Mouse (Mus musculus) spleen, adult 2 months (tissue): ENCODE data around the gene Atxn10. TPM values are rescaled to one million over a fixed set of nuclear protein-coding genes. Genes with fewer than 3 reads are reported as not detected.

Experiments
- DNase-seq, 2 experiments: peaks; one replicate each; pipeline versions ENCODE4 v3.0.0 to v3.0.0-alpha.2; 2012 to 2021; ENCODE audit warnings: low spot score in 2 of 2, low read depth in 1 of 2
- H3K27ac ChIP-seq: fragments of 200-500 bp; 2 replicates; pipeline ENCODE4 v1.5.1; 2012; ENCODE audit warnings: low read length, inconsistent platforms; ENCODE audit not compliant: insufficient read depth
- H3K27me3 ChIP-seq: fragments of 200-500 bp; 2 replicates; pipeline ENCODE4 v1.6.1; 2012; ENCODE audit warnings: mild to moderate bottlenecking, moderate library complexity, low read length, inconsistent platforms; ENCODE audit not compliant: control insufficient read depth, insufficient read depth
- H3K36me3 ChIP-seq: fragments of 200-500 bp; 2 replicates; pipeline ENCODE4 v1.6.1; 2012; ENCODE audit warnings: mild to moderate bottlenecking, low read length, inconsistent platforms; ENCODE audit not compliant: control insufficient read depth, insufficient read depth
- H3K4me1 ChIP-seq: fragments of 200-500 bp; 2 replicates; pipeline ENCODE4 v1.6.1; 2011; ENCODE audit warnings: inconsistent platforms; ENCODE audit not compliant: control insufficient read depth, insufficient read depth, insufficient read length
- H3K4me3 ChIP-seq: fragments of 200-500 bp; 2 replicates; pipeline ENCODE4 v1.5.1; 2011; ENCODE audit warnings: mild to moderate bottlenecking, inconsistent platforms; ENCODE audit not compliant: insufficient read depth, insufficient read length; ENCODE audit errors: extremely low read depth
- CTCF ChIP-seq: fragments of 200-500 bp; IDR thresholded peaks from 2 replicates; pipeline ENCODE4 v1.5.1; 2011; ENCODE audit warnings: mild to moderate bottlenecking, inconsistent platforms; ENCODE audit not compliant: insufficient read depth, insufficient read length, insufficient replicate concordance; ENCODE audit errors: extremely low read depth
- POLR2A ChIP-seq: fragments of 200-500 bp; IDR thresholded peaks from 2 replicates; pipeline ENCODE4 v1.6.1; 2011; ENCODE audit warnings: low read depth, low read length, inconsistent platforms
- WGBS: fragments of 180-500 bp; shearing (Covaris S2); methylation state at CpG from one replicate; pipeline ENCODE4 v1.1.7; 2018; 5-methylcytosine and 5-hydroxymethylcytosine counted together
- polyA plus RNA-seq: library from polyadenylated mRNA; depleted of rRNA; stranded (reverse); fragments of >200 nt; gene quantifications from 2 replicates; pipeline ENCODE4 v1.2.3, GENCODE M21; 2012

Atxn10 gene
- polyA plus RNA-seq, 1 experiment = 35.7 TPM

- peaks cover 12% of the 10 kb centered on the region for H3K36me3 ChIP-seq
- TF ChIP-seq POLR2A = no peak
- TF ChIP-seq CTCF = no peak
- 89% methylated on average over 5 of the region's 5 CpGs for WGBS
- DNase-seq = no peak
- H3K4me3 ChIP-seq = no peak overlapping the region
- no peak overlapping the region for H3K27ac ChIP-seq
- no peaks in the 10 kb centered on the region for H3K4me1 ChIP-seq
- no peaks in the 10 kb centered on the region for H3K27me3 ChIP-seq
Observed at GRCm38 (mm10) chr15:85464190-85464589, 128.1 kb downstream of the Atxn10 start.

- TF ChIP-seq POLR2A (no peak), CTCF (no peak)
- H3K36me3 ChIP-seq = peaks cover 12% of the 10 kb centered on the region
- WGBS = 86% methylated on average over 10 of the region's 10 CpGs
Observed at GRCm38 (mm10) chr15:85464823-85465565, 128.9 kb downstream of the Atxn10 start.

GRCm38 (mm10) chr15:85466456-85467067 is 130.5 kb downstream of the Atxn10 start:
- whole genome bisulfite sequencing = 95% methylated on average over 5 of the region's 5 CpGs
- Histone ChIP-seq H3K27me3 (no peaks in the 10 kb centered on the region), H3K4me1 (no peaks in the 10 kb centered on the region), H3K27ac (no peak overlapping the region), H3K36me3 (peaks cover 12% of the 10 kb centered on the region), H3K4me3 (no peak overlapping the region)
- DNase-seq = no peak
- TF ChIP-seq CTCF (no peak), POLR2A (no peak)

More at GRCm38 (mm10) chr15:85464823-85465565, 128.9 kb downstream of the Atxn10 start:
- Histone ChIP-seq H3K27me3 (no peaks in the 10 kb centered on the region), H3K4me1 (no peaks in the 10 kb centered on the region), H3K27ac (no peak overlapping the region), H3K4me3 (no peak overlapping the region)
- DNase-seq = no peak

- 94% methylated on average over 6 of the region's 6 CpGs for WGBS
- no peak for DNase-seq
- H3K4me3 ChIP-seq = no peak overlapping the region
- H3K27ac ChIP-seq = no peak overlapping the region
- no peaks in the 10 kb centered on the region for H3K4me1 ChIP-seq
- H3K27me3 ChIP-seq = no peaks in the 10 kb centered on the region
- TF ChIP-seq POLR2A (no peak), CTCF (no peak)
- peaks cover 4% of the 10 kb centered on the region; the same call in 1 of the 2 replicates for H3K36me3 ChIP-seq
Observed at GRCm38 (mm10) chr15:85469401-85469800, 133.4 kb downstream of the Atxn10 start.

- WGBS = 71% methylated on average over 3 of the region's 3 CpGs
- no peaks in the 10 kb centered on the region for H3K27me3 ChIP-seq
- TF ChIP-seq CTCF (no peak), POLR2A (no peak)
- H3K4me3 ChIP-seq = no peak overlapping the region
- H3K36me3 ChIP-seq = no peaks in the 10 kb centered on the region
- H3K4me1 ChIP-seq = no peaks in the 10 kb centered on the region
- no peak overlapping the region for H3K27ac ChIP-seq
- no peak for DNase-seq
Observed at GRCm38 (mm10) chr15:85474697-85475096, 138.7 kb downstream of the Atxn10 start.

- H3K36me3 ChIP-seq = no peaks in the 10 kb centered on the region
- no peaks in the 10 kb centered on the region for H3K4me1 ChIP-seq
- no peak overlapping the region for H3K27ac ChIP-seq
- peak in 1 of 2 experiments; percentile 43 for DNase-seq
- TF ChIP-seq CTCF (peak; percentile 56; the same call in 1 of the 2 replicates), POLR2A (no peak)
- H3K27me3 ChIP-seq = no peaks in the 10 kb centered on the region
- no peak overlapping the region for H3K4me3 ChIP-seq
- 0% methylated on average over 1 of the region's 1 CpGs for WGBS
Observed at GRCm38 (mm10) chr15:85477584-85477983, 141.5 kb downstream of the Atxn10 start.

GRCm38 (mm10) chr15:85479365-85479764 is 143.3 kb downstream of the Atxn10 start:
- H3K27me3 ChIP-seq = no peaks in the 10 kb centered on the region
- H3K4me3 ChIP-seq = no peak overlapping the region
- DNase-seq = no peak
- no peak overlapping the region for H3K27ac ChIP-seq
- 94% methylated on average over 12 of the region's 12 CpGs for WGBS
- TF ChIP-seq CTCF (no peak), POLR2A (no peak)
- no peaks in the 10 kb centered on the region for H3K36me3 ChIP-seq
- no peaks in the 10 kb centered on the region for H3K4me1 ChIP-seq
